Mouse (Mus musculus) lung, postnatal 25 days (tissue): ENCODE results near the gene Asb17.
"Not testable (repeated sequence)": the region's sequence is repeated elsewhere in the genome, so short reads cannot be mapped to it uniquely, and the experiment has no call there.

ENCODE experiments used
- DNase-seq: peaks from one replicate; pipeline ENCODE4 v3.0.0; 2022; ENCODE audit warnings: low spot score

The Asb17 gene

GRCm38 (mm10) chr3:153844030-153844429, at the start of gene Asb17:
Gene Asb17, plus strand, starts transcription at chr3:153844209.
- DNase-seq = no peak

GRCm38 (mm10) chr3:153797574-153797973, 46.4 kb upstream of the Asb17 start:
- no peak for DNase-seq

GRCm38 (mm10) chr3:153799603-153800002, 44.4 kb upstream of the Asb17 start:
- DNase-seq = no peak

- no peak for DNase-seq
Measured at GRCm38 (mm10) chr3:153800690-153801089, 43.3 kb upstream of the Asb17 start.

GRCm38 (mm10) chr3:153801541-153801940, 42.5 kb upstream of the Asb17 start:
- DNase-seq = no peak

GRCm38 (mm10) chr3:153802640-153803039, 41.4 kb upstream of the Asb17 start:
- DNase-seq = no peak

- no peak for DNase-seq
Measured at GRCm38 (mm10) chr3:153804032-153804431, 40.0 kb upstream of the Asb17 start.

GRCm38 (mm10) chr3:153806077-153806772, 37.8 kb upstream of the Asb17 start:
- peak; percentile 86 for DNase-seq

- no peak for DNase-seq
Measured at GRCm38 (mm10) chr3:153806773-153807443, 37.1 kb upstream of the Asb17 start.

GRCm38 (mm10) chr3:153807444-153808149, 36.4 kb upstream of the Asb17 start:
- DNase-seq = no peak

- DNase-seq = no peak
Measured at GRCm38 (mm10) chr3:153808406-153808805, 35.6 kb upstream of the Asb17 start.

- no peak for DNase-seq
Measured at GRCm38 (mm10) chr3:153814026-153814425, 30.0 kb upstream of the Asb17 start.

- no peak for DNase-seq
Measured at GRCm38 (mm10) chr3:153817376-153817890, 26.6 kb upstream of the Asb17 start.

- no peak for DNase-seq
Measured at GRCm38 (mm10) chr3:153818723-153819122, 25.3 kb upstream of the Asb17 start.

GRCm38 (mm10) chr3:153819438-153819837, 24.6 kb upstream of the Asb17 start:
- DNase-seq = no peak

GRCm38 (mm10) chr3:153823671-153824515, 20.1 kb upstream of the Asb17 start:
- DNase-seq = no peak

GRCm38 (mm10) chr3:153825197-153825596, 18.8 kb upstream of the Asb17 start:
- no peak for DNase-seq

- no peak for DNase-seq
Measured at GRCm38 (mm10) chr3:153826616-153827015, 17.4 kb upstream of the Asb17 start.

- DNase-seq = not testable (repeated sequence)
Measured at GRCm38 (mm10) chr3:153829788-153830187, 14.2 kb upstream of the Asb17 start.

- no peak for DNase-seq
Measured at GRCm38 (mm10) chr3:153831014-153831872, 12.8 kb upstream of the Asb17 start.
